Comparison of ENCODE assay signal across 11 mouse cellular contexts in the genomic region with DNA sequence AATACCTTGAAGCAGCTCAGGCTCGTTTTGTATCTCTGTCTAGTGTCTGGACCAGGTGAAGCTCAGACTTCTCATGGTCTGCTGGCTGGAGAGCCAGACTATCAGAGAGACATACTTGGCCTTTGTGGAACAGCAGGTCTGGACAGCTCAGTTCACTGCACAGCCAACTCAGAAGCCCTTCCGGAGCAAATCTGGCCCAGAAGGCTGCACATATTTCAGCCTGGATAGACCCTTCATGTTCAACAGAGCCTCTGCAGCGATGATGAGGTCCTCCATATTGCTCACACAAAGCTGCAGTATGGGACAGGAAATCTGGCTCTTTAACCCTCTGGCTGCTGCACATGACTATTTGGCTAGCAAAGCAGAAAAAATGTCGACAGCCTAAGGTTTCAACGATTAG.
"Had no signal": no experiment of that assay in that cellular context is flagged by ENCODE, and none has a peak within 500 bp of the region (broad histone marks: within the 10 kb centered on the region; RNA-seq: fewer than 3 reads in every experiment).

No protein-coding gene starts in this region.

- H3K4me3 ChIP-seq: limb, embryonic 13.5 days; midbrain, embryonic 13.5 days; myocyte; neural tube, embryonic 15.5 days had no signal

- ATAC-seq: midbrain, embryonic 13.5 days had no signal

- H3K27me3 ChIP-seq: limb, embryonic 13.5 days; midbrain, embryonic 13.5 days; neural tube, embryonic 15.5 days had no signal

- H3K9me3 ChIP-seq: limb, embryonic 13.5 days; midbrain, embryonic 13.5 days; neural tube, embryonic 15.5 days had no signal

- H3K36me3 ChIP-seq: limb, embryonic 13.5 days; midbrain, embryonic 13.5 days; neural tube, embryonic 15.5 days had no signal

- H3K4me1 ChIP-seq: limb, embryonic 13.5 days; midbrain, embryonic 13.5 days; neural tube, embryonic 15.5 days had no signal

- DNase-seq: kidney, postnatal 36 days; lung, adult 18-20 months; right cerebral cortex, adult 18-20 months; right cerebral cortex, postnatal 25 days; thymus, postnatal 36 days had no signal

- H3K9ac ChIP-seq: limb, embryonic 13.5 days; liver, embryonic 14.5 days; midbrain, embryonic 13.5 days; neural tube, embryonic 15.5 days had no signal

- H3K27ac ChIP-seq: kidney, postnatal 0 days; limb, embryonic 13.5 days; liver, embryonic 14.5 days; midbrain, embryonic 13.5 days; neural tube, embryonic 15.5 days had no signal

- H3K4me2 ChIP-seq: limb, embryonic 13.5 days; midbrain, embryonic 13.5 days; neural tube, embryonic 15.5 days had no signal
